Mouse (Mus musculus): ENCODE measurements around the gene Adal.

Gene Adal

DNA sequence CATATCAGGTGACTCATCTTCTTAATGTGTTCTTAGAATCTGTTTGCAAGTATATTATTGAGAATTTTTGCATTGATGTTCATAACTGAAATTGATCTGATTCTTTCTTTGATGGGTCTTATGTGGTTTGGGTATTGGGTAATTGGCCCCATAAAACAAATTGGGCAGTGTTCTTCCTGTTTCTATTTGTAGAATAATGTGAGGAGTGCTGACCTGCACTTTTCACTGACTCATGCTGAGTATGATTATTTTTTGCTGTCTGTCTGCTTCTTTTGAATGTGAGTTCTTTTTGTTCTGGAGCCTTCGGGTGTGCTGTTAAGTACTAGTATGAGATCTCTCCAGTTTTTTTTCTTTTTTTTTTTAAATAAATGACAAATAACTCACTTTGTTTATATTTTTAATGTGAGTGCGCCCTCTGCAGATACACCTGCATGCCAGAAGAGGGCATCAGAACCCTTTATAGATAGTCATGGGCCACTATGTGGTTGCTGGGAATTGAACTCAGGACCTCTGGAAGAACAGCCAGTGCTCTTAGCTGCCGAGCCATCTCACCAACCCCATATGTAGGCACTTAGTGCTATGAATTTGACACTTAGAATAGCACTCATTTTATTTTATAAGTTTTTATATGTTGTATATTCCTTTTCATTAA, 38.7 kb downstream of the Adal start:
- CTCF ChIA-PET: no interaction called here

DNA sequence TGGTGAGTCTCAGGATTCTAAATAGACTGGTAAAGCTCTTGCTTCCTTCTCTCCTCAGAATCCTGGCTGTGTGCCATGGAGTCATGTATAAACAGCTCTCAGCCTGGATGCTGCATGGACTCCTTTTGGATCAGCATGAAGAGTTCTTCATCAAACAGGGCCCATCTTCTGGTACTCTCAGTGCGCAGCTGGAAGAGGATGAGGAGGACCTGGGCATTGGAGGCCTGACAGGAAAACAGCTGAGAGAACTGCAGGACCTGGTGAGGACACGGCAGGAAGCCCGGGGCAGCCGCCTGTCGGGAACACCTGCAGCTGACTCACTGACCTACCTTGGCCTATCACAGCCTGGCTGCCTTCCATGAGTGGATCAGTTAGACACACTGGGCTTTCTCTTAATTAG, 43.2 kb downstream of the Adal start:
- CTCF ChIA-PET: no interaction called here

DNA sequence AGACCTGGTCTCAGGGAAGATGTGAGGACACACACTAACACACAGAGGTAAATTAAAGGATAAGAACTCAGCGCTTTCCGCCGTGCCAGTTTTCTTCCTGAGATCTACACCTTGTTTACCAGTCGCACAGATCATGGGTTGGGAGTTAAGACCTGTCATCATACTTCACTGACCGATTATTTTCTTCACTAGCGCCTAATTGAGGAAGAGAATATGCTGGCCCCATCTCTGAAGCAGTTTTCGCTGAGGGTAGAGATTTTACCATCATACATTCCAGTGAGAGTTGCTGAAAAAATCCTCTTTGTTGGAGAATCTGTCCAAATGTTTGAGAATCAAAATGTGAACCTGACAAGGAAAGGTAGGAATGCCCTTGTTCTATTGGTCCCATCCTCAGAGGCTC, 43.9 kb downstream of the Adal start:
- CTCF ChIA-PET: no interaction called here

DNA sequence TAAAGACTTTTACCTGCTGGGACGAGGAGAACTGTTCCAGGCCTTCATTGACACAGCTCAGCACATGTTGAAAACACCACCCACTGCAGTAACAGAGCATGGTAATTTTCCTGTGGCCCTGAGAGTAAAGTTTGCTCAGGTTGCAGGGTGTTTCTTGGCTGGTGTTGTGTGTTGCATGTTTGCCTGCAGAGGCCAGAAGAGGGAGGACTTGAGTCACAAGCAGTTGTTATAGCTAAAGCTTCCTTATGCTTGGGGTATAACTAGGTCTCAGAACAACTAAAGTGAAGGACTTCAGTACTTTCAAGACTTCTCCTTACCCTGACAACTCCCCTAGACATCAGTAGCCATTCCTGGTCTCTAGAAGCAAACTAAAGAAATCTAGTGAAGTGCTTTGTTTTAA, 48.3 kb downstream of the Adal start:
- CTCF ChIA-PET: no interaction called here

DNA sequence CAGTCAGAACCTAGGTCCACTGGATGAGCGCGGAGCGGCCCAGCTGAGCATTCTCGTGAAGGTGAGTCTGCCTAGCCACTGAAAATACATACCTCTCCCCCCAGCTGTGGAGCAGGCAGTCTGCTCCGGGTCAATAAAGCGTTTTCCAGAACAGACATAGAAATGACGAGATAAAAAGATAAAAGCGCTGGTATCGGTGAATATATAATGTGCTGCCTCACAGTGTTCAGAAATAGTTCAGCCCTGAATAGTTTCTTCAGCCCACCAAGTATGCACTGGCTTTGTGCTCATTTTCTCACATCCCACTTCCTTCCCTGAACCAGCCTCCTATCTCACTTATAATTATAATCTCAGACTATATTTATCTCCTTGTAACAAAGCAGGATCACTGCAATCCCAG, 55.2 kb downstream of the Adal start:
- CTCF ChIA-PET: no interaction called here

DNA sequence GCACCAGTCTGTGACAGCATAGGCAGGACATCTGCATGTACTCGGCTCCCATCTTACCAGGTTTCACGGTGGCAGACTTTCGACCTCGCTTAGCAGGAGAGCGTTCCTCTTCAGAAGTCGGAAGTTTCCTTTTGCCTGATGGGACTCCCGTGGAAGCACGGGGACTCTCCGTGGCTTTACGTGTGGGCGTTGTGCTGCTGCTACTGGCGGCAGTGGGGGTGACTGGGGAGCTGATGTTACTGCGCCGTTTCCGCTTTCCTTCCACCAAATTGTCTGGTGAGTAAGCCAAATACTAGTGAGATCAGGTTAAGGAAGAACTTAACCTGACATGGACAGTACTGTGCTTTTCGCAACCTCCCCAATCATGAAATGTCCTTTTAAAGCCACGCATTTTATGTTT, 64.0 kb downstream of the Adal start:
- CTCF ChIA-PET: no interaction called here

Data from spleen, embryonic (tissue).